Mouse (Mus musculus) adipocyte (in vitro differentiated cells): ENCODE data around the gene B3galt2.
"Not testable (repeated sequence)": the region's sequence is repeated elsewhere in the genome, so short reads cannot be mapped to it uniquely, and the experiment has no call there.

Experiments
- DNase-seq: peaks from one replicate; pipeline ENCODE4 v3.0.0-alpha.2; 2016; ENCODE audit warnings: low spot score

The B3galt2 gene

DNA sequence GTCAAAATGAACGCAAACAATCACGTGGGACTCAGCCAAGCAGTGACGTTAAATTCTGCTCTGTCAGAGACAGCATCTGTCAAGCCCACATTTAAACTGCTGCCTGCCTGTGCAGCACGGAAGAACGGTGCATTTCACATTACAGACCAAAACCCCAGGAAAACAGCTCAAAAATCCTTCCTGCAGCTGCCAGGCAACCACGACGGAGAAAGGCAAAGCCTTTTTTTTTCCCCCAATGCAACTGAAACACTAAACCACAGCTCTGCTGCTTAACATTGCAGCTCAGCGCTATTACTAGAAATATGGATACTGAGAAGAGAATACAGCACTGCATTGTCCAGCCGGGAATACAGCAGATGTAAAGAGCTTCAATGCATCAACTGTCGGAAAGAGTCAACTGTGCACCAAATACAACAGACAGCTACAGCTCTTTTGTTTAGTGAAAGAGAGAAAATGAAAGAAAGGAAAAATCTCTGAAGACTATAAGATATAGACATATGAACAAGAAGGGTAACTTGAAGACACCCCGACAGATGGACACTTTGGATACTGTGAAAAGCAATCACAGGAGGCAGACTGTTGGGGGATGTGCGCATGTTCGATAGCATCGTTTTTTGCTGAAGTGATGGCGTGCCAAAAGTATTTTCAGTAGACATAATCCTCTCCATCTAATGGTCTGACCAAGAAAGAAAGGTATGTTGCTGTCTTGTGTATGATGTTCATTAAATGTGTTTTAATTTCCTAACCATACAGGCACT, at the start of gene B3galt2:
TSS of gene B3galt2 (plus strand) at position 15 of the 758 bp plus-strand sequence.
- DNase-seq: no peak

GRCm38 (mm10) chr1:143596864-143597263, 43.6 kb upstream of the B3galt2 start:
- DNase-seq: no peak

DNA sequence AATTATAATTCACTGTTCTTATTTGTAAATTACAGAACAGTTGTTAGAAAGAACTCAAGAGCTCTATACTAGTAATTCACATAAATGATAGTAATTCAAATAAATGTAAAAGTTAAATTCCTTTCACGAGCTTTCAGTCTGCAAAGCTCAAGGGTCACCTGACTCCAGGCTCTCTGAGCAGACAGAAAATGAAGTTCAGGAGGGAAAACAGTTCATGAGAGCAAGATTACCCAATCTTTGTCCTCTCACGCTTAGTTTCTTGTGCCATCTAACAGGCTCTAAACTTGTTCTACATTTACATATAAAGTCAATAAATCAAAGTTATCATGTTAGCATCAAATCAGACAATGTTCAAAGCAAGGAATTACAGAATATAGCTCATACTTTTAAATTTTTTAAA, 31.6 kb upstream of the B3galt2 start:
- no peak for DNase-seq

DNA sequence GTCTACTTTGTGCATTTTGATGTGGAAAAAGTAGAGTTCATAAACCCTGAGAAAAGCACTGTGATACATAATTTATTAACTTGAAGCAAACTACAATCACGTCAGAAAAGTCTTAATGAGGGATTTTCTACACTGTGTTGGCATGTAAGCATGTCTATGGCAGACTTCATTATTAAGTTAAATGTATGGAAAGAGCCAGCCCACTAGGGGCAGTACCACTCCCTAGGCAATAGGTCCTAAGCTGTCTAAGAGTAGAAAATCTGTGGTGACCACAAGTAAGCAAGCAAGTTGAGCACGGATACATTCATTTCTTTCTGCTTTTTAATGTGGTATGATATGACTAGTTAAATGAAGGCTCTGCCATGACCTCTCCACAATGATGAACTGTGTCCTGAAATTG, 27.6 kb upstream of the B3galt2 start:
- no peak for DNase-seq

DNA sequence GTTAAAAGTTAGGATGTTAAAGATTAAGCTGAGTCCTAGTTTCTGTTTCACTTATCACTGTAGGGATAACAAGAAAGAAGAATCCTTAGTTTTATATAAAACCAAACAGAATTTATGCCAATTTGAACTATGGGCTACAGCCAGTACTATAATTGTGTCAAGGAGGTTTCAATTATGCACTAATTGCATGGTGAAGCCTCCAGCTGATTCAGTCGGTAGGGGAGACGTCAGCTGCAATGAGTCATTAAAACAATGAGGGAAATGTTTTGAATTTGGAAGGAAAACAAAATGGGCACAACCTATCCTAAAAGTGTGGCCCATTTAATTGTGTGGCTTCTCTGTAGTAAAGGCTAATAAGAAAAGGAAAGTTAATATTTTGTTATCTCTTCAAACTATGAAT, 20.7 kb upstream of the B3galt2 start:
- no peak for DNase-seq

- no peak for DNase-seq
Measured at GRCm38 (mm10) chr1:143621930-143622329, 18.5 kb upstream of the B3galt2 start.

DNA sequence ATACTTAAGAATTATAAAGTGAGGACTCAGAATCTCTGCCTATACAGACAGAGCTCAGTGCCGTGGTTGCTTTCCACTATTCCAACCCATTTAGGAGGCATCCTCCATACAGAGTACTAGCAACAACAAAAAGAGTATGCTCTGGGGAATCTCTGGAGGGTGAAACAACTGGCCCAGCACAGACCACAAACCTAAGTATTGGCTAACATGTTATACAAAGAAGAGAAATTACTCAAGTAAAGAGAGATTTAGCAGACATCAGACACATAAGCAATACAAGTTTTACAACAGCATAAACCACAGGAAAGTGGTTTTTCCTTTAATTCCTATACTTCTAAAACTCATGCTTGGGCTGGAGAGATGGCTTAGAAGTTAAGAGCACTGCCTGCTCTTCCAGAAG, 17.8 kb upstream of the B3galt2 start:
- DNase-seq: no peak

DNA sequence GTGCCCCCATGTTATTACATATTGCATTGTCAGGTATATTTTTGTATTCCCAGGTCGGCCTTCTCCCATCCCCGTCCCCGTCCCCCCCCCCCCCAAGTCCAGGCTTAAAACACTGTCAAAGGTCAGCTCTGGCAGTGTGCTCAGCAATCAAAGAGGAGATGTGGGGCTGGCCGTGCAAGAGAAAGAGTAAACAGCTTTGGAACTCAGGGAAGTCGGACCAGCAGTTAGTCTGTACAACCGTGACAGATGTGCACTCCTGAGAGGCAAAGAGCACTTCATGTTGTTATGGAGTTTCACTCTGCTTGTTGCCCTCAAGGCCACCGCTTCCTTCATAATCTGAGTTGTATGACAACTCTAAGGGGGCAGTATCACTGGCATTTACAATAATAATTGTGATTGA, 9.1 kb upstream of the B3galt2 start:
- DNase-seq: no peak

- DNase-seq: peak; percentile 47
Measured at GRCm38 (mm10) chr1:143632361-143632760, 8.1 kb upstream of the B3galt2 start.

GRCm38 (mm10) chr1:143632854-143633587, 7.4 kb upstream of the B3galt2 start:
- peak; percentile 82 for DNase-seq

DNA sequence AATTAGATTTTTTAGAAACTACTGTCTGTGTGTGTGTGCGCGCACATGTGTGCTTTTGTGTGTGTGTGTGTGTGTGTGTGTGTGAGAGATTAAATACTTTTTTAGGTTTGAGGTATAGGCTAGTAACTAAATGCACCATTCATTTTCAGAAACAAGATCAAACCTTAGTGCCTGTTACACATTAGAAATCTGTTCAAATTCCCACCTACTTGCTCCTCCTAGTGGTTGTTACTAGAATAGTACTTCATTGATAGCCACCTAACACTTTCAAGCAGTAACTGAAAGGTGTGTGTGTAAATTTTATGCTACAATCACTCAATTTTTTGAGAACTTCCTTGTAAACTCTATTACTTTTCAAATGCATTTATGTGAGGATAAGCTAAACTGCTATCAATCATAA, 3.8 kb downstream of the B3galt2 start:
- peak; percentile 74 for DNase-seq

DNA sequence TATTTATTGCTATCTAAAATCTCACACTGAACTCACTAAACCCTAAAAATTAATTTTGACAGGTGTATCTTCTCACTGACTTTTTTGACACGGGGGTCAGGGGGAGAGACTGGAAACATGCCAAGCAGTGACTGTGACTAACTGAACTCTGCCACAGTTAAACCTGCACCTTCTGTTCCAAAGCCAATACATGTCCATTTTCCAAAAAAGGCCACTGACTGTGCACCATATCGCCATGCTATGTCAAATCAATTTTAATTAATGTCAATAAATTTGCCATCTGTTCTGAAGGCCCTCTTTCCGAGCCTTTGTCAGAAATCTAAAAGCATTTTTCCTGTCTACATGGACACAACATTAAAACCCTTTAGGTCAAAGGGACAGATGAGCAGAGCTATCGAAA, 4.9 kb downstream of the B3galt2 start:
- DNase-seq: no peak

- DNase-seq: no peak
Measured at GRCm38 (mm10) chr1:143646219-143646618, 5.8 kb downstream of the B3galt2 start.

- no peak for DNase-seq
Measured at GRCm38 (mm10) chr1:143650317-143650716, 9.9 kb downstream of the B3galt2 start.

DNA sequence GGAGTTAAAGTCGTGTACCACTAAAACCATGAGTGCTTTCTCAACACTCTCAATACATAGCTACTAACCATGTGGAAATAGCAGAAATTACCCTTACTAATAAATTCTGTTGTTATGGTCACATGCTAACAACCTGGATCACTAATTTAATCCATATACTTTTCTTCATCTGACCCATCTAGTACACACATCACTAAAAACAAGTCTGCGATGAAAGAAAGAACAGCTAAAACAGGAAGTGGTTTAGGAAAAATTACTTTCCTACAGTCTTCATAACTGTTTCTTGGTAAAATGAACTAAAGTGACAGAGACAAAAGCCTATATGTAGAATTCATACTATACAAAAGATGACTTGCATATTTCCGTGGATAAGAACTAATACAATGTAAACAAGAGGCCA, 13.2 kb downstream of the B3galt2 start:
- DNase-seq: no peak

- DNase-seq: no peak
Measured at GRCm38 (mm10) chr1:143663197-143663596, 22.7 kb downstream of the B3galt2 start.

DNA sequence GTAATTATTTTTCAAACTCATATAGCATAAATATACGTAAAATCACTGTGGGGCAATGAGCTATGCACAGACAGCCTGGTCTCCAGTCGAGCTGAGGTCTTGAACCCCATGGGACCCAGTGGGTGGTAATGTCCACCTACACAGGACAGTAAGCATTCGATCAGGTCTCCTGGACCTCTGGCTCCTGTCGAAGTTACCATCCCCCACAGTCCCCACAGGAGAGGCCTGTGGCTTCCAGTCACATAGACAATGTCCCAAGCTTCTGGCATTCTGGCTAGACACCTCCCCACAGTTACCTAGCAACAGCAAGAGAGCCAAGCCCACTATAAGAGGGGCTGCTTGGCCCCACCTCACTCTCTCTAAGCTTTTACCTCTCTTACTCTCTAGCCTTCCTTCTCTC, 24.3 kb downstream of the B3galt2 start:
- not testable (repeated sequence) for DNase-seq

GRCm38 (mm10) chr1:143675734-143676361, 35.4 kb downstream of the B3galt2 start:
- peak; percentile 37 for DNase-seq

DNA sequence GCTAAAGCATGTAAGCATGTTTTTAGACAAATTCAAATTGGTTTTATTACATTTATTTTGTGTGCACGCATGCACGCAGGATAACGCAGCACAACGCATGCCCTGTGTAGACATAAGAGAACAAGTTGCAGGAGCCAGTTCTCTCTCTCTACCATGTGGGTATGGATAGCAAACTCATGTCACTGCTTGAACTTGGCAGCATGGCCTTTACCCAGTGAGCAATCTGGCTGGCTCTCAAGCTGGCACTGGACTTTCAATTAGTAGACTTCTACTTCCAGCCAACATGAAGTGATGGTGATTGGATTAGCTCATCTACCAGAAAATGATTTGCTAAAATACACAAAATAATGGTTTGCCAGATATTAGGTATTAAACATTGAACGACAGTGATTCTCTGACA, 40.6 kb downstream of the B3galt2 start:
- DNase-seq: peak; percentile 79

DNA sequence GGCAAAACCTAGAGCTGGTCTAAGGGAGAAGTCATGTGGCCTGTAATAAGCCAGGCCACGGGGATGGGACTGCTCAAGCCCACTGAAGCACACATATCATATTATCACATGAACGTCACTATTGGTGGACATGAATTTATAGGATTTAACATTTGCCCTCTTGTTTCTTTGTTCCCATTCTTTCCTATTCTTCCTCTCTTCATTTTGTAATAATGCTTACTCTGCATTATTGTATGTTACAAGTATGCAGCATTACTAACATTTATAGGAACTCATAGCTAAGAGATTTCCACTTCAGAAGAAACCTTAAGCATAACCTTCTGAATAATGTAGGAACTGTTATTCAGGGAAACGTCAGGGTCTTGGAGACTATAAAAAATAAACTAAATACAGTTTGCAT, 44.4 kb downstream of the B3galt2 start:
- no peak for DNase-seq

DNA sequence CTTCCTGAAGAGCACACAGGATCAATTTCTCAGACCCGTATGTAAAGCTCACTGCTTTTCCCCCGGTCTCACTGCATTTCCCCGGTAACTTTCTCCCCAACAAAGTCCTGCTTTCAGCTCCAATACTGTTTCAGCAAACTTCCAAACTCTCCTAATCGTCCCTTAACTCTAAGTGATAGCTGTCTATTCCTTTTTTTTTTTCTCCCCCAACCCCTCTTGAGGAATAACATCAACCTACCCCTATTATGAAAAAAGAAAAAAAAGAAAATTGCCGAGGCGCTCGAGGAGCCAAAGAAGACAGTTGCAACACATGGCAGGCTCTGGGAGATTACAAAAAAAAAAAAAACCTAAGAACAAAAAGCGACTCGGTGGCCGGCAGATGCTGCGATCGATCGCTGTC, 61.3 kb downstream of the B3galt2 start:
- DNase-seq: no peak

- DNase-seq: peak; percentile 53
Measured at GRCm38 (mm10) chr1:143702141-143702740, 61.8 kb downstream of the B3galt2 start.
